Mouse (Mus musculus) C2C12 (cell line): ENCODE measurements at regions not wholly inside any gene's neighbourhood (a gene's known extent, or its start where the extent isn't known, plus 50 kb on each side); places are given as distances from the start of the nearest gene placed in this dataset.

Experiments used
- H3K27me3 ChIP-seq: one replicate; pipeline ENCODE4 v1.6.1; 2011; ENCODE audit not compliant: control insufficient read depth, insufficient read depth, insufficient read length
- H3K36me3 ChIP-seq: one replicate; pipeline ENCODE4 v1.6.1; 2011; ENCODE audit not compliant: control insufficient read depth, insufficient read depth
- H3K4me3 ChIP-seq: one replicate; pipeline ENCODE4 v1.5.1; 2011; ENCODE audit warnings: mild to moderate bottlenecking, control low read depth; ENCODE audit not compliant: poor library complexity, insufficient read depth, severe bottlenecking
- H3K79me2 ChIP-seq: one replicate; pipeline ENCODE4 v1.6.1; 2011; ENCODE audit not compliant: control insufficient read depth, insufficient read depth
- H3K79me3 ChIP-seq: one replicate; pipeline ENCODE4 v1.6.1; 2011; ENCODE audit warnings: low read depth, control low read depth
- H3ac ChIP-seq: one replicate; pipeline ENCODE3; 2011; ENCODE audit warnings: low read depth; ENCODE audit not compliant: control insufficient read depth, insufficient read length
- CEBPB ChIP-seq: IDR thresholded peaks from one replicate; pipeline ENCODE4 v1.6.1; 2011; ENCODE audit warnings: low read depth, mild to moderate bottlenecking, control low read depth, moderate library complexity
- CTCF ChIP-seq: IDR thresholded peaks from one replicate; pipeline ENCODE4 v1.5.1; 2011; ENCODE audit not compliant: control insufficient read depth, insufficient read depth, insufficient read length
- FOSL1 ChIP-seq: IDR thresholded peaks from one replicate; pipeline ENCODE4 v1.8.0; 2011; ENCODE audit warnings: mild to moderate bottlenecking, low read length; ENCODE audit not compliant: poor library complexity, insufficient read depth, severe bottlenecking
- MAX ChIP-seq: IDR thresholded peaks from one replicate; pipeline ENCODE4 v1.6.1; 2011; ENCODE audit warnings: mild to moderate bottlenecking, control low read depth
- MYOD1 ChIP-seq: IDR thresholded peaks from one replicate; pipeline ENCODE4 v1.6.1; 2011; ENCODE audit warnings: low read depth; ENCODE audit not compliant: control insufficient read depth, insufficient read length
- MYOG ChIP-seq: IDR thresholded peaks from one replicate; pipeline ENCODE4 v1.6.1; 2011; ENCODE audit not compliant: control insufficient read depth, insufficient read length; ENCODE audit errors: extremely low read depth
- USF1 ChIP-seq: IDR thresholded peaks from one replicate; pipeline ENCODE4 v1.6.1; 2011; ENCODE audit warnings: low read depth, mild to moderate bottlenecking, control low read depth, moderate library complexity

- Histone ChIP-seq H3K36me3 (no peaks in the 10 kb centered on the region), H3K27me3 (peaks cover 28% of the 10 kb centered on the region), H3K79me3 (no peaks in the 10 kb centered on the region), H3ac (no peak overlapping the region), H3K4me3 (no peak overlapping the region), H3K79me2 (no peaks in the 10 kb centered on the region)
- TF ChIP-seq FOSL1, result no peak
- TF ChIP-seq MYOG, result no peak
- TF ChIP-seq USF1, result no peak
- TF ChIP-seq CTCF, result no peak
- no peak for TF ChIP-seq CEBPB
- peak; percentile 61 for TF ChIP-seq MAX
- TF ChIP-seq MYOD1, result peak; percentile 29
Measured at GRCm38 (mm10) chr8:80314826-80315225, 178.8 kb upstream of the Gypa start.

- TF ChIP-seq CEBPB (no peak), MYOD1 (no peak), CTCF (no peak), USF1 (no peak), MYOG (no peak), MAX (no peak), FOSL1 (no peak)
- H3K36me3 ChIP-seq, result no peaks in the 10 kb centered on the region
- no peak overlapping the region for H3K4me3 ChIP-seq
- no peaks in the 10 kb centered on the region for H3K79me3 ChIP-seq
- peaks cover 28% of the 10 kb centered on the region for H3K27me3 ChIP-seq
- no peaks in the 10 kb centered on the region for H3K79me2 ChIP-seq
- no peak overlapping the region for H3ac ChIP-seq
Measured at GRCm38 (mm10) chr8:80313883-80314635, 179.5 kb upstream of the Gypa start.

GRCm38 (mm10) chr8:80307761-80308160 is 185.8 kb upstream of the Gypa start:
- Histone ChIP-seq H3ac (no peak overlapping the region), H3K79me2 (no peaks in the 10 kb centered on the region), H3K36me3 (no peaks in the 10 kb centered on the region), H3K79me3 (no peaks in the 10 kb centered on the region), H3K27me3 (peaks cover 8% of the 10 kb centered on the region), H3K4me3 (no peak overlapping the region)
- TF ChIP-seq CEBPB (no peak), USF1 (no peak), MYOD1 (no peak), MAX (no peak), MYOG (no peak), FOSL1 (no peak), CTCF (no peak)

- Histone ChIP-seq H3K79me2 (no peaks in the 10 kb centered on the region), H3K4me3 (no peak overlapping the region), H3ac (no peak overlapping the region), H3K27me3 (no peaks in the 10 kb centered on the region), H3K79me3 (no peaks in the 10 kb centered on the region), H3K36me3 (no peaks in the 10 kb centered on the region)
- no peak for TF ChIP-seq USF1
- no peak for TF ChIP-seq MAX
- TF ChIP-seq FOSL1, result no peak
- no peak for TF ChIP-seq MYOG
- TF ChIP-seq MYOD1, result no peak
- no peak for TF ChIP-seq CTCF
- no peak for TF ChIP-seq CEBPB
Measured at GRCm38 (mm10) chr8:80298596-80298995, 195.0 kb upstream of the Gypa start.

GRCm38 (mm10) chr8:80290311-80290710 is 203.3 kb upstream of the Gypa start:
- Histone ChIP-seq H3ac (no peak overlapping the region), H3K79me2 (no peaks in the 10 kb centered on the region), H3K36me3 (no peaks in the 10 kb centered on the region), H3K79me3 (no peaks in the 10 kb centered on the region), H3K27me3 (no peaks in the 10 kb centered on the region), H3K4me3 (no peak overlapping the region)
- TF ChIP-seq CTCF, result no peak
- TF ChIP-seq CEBPB, result no peak
- TF ChIP-seq MYOG, result no peak
- TF ChIP-seq MYOD1, result no peak
- no peak for TF ChIP-seq USF1
- no peak for TF ChIP-seq FOSL1
- no peak for TF ChIP-seq MAX

- Histone ChIP-seq H3K27me3 (no peaks in the 10 kb centered on the region), H3ac (no peak overlapping the region), H3K36me3 (no peaks in the 10 kb centered on the region), H3K79me3 (no peaks in the 10 kb centered on the region), H3K79me2 (no peaks in the 10 kb centered on the region), H3K4me3 (no peak overlapping the region)
- no peak for TF ChIP-seq CTCF
- no peak for TF ChIP-seq FOSL1
- no peak for TF ChIP-seq USF1
- no peak for TF ChIP-seq CEBPB
- no peak for TF ChIP-seq MAX
- TF ChIP-seq MYOD1, result no peak
- no peak for TF ChIP-seq MYOG
Measured at GRCm38 (mm10) chr8:80289282-80289681, 204.3 kb upstream of the Gypa start.
